Mouse (Mus musculus): Measurements from ENCODE around the gene Nos1ap.

Gene Nos1ap

DNA sequence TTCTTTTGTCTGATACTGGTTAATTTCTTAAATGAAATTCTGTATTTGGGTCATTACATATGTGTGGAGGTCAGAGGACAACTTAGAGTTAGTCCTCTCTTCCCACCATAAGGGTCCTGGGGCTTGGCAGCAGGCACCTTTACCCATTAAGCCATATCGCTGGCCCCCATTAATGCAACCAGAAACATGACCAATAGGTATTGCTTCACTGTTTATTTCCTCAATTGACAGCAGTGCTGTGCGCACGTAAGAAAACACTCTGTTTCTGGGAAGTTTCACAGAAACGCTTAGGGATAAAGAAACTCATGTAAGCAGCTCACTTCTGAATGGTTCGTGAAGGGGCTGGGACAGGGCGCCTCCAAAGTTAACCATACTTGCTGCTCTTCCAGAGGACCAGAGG is 44.4 kb downstream of the Nos1ap start:
- H3K36me3 ChIP-seq (ENCODE audit: control insufficient read depth, insufficient read depth, low read length, poor library complexity, severe bottlenecking): no peaks in the 10 kb centered on the region
- no peaks in the 10 kb centered on the region for H3K27me3 ChIP-seq (ENCODE audit: control insufficient read depth, insufficient read depth, low read length, poor library complexity, severe bottlenecking)
- no peak for DNase-seq (ENCODE audit: low read depth, low spot score)

DNA sequence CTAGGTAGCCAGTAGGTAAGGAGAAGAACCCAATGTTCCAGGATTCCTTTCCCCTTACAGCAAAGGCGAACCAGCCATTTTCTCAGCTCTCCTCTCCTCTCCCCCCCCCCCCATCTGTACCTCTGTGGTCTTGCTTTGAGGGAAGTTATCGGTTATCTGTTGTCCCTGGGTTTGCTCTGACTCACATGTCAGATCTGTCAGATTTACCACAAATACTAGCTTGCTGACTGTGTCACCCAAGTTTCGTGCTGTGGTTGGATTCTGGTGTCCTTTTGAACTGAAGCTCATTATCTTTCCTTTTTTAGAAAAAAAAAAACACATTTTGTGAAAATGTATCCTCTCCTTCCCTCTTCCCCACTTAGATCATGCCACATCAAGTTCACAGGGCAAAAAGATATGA is 50.2 kb downstream of the Nos1ap start:
- Histone ChIP-seq H3K27me3 (ENCODE audit: control insufficient read depth, insufficient read depth, low read length, poor library complexity, severe bottlenecking) (no peaks in the 10 kb centered on the region), H3K36me3 (ENCODE audit: control insufficient read depth, insufficient read depth, low read length, poor library complexity, severe bottlenecking) (no peaks in the 10 kb centered on the region)
- DNase-seq (ENCODE audit: low read depth, low spot score): no peak

DNA sequence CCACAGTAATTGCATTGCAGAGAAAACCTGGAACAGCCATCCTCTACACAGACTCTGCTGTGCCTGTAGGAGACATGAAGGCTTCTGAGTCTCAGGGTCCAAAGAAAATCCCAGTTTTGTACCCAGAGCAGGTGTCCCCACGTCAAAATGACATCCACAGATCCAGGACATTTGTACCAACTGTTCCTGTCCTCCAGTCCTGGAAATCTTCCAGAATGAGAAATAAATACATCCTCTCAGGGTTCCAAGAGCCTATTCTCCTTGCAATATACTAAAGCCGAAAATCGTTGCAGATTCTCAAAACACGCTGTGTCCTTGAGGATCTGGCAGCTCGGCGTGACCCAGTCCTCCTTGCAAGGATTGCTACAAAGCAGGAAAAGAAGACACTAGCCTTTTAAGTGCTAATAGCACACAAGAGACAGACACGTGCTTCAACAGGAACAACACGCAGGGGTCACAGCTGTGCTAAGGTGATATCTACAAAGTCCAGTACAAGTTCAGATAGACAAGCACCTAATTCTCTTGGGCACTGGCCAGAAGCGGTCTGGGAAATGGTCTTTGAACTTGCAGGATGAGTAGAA is 51.1 kb downstream of the Nos1ap start:
- DNase-seq (ENCODE audit: low read depth, low spot score): no peak
- H3K36me3 ChIP-seq (ENCODE audit: control insufficient read depth, insufficient read depth, low read length, poor library complexity, severe bottlenecking): no peaks in the 10 kb centered on the region
- H3K27me3 ChIP-seq (ENCODE audit: control insufficient read depth, insufficient read depth, low read length, poor library complexity, severe bottlenecking): no peaks in the 10 kb centered on the region

DNA sequence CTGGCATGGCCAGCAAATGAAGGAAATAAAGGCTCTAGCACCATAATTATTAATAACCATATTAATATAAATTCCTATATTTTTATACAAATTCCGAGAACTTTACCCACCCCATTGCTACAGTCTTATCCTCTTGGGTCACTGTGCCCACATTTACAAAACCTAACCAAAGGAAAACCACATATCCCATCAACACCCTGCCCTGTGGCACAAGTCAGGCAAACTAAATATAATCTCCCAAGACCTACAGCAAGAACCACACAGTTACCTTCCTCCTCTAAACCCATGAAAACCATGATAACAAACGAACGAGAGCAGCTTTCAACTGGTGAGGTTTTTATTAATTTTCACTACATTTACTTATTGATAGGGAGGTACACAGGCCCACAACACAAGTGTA is 53.3 kb downstream of the Nos1ap start:
- Histone ChIP-seq H3K36me3 (ENCODE audit: control insufficient read depth, insufficient read depth, low read length, poor library complexity, severe bottlenecking) (no peaks in the 10 kb centered on the region), H3K27me3 (ENCODE audit: control insufficient read depth, insufficient read depth, low read length, poor library complexity, severe bottlenecking) (no peaks in the 10 kb centered on the region)
- DNase-seq (ENCODE audit: low read depth, low spot score): no peak

DNA sequence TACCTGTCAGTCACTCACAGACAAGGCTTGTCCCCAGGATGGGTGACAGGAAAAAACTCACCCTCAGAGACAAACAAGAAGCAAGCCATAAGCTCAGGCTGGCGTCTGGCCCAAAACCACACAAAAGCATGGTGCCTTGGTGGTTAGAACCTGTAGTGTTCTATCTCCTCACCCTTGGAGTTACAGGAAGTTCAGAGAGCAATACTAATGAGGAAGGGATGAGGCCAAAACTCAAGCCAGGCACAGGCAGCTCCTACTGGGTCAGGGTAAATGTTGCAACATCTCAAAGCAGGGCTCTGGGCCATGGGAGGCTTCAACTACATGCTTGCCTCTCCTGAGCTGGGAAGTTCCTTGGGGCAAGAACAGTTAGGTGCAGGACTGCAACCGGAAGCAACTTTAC is 54.4 kb downstream of the Nos1ap start:
- Histone ChIP-seq H3K36me3 (ENCODE audit: control insufficient read depth, insufficient read depth, low read length, poor library complexity, severe bottlenecking) (no peaks in the 10 kb centered on the region), H3K27me3 (ENCODE audit: control insufficient read depth, insufficient read depth, low read length, poor library complexity, severe bottlenecking) (no peaks in the 10 kb centered on the region)
- DNase-seq (ENCODE audit: low read depth, low spot score): no peak

DNA sequence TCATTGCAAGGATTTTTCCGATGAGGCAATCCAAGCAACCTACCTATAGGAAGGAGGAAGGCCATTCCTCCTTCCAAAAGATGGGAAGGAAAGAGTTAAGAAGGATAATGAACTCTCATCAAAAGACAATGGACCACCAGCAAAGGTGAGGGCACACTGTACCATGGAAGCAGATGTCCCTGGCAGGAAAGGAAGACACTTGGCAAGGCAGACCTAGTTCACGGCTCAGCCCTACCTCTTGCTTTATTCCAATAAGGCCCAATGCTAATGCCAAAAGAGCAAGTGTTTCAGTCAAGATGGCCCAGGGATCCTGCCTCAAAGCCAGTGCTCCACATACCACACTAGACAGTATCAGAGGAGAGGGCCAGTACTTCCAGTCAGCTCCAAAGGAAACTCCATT is 58.4 kb downstream of the Nos1ap start:
- no peak for DNase-seq (ENCODE audit: low read depth, low spot score)
- Histone ChIP-seq H3K27me3 (ENCODE audit: control insufficient read depth, insufficient read depth, low read length, poor library complexity, severe bottlenecking) (no peaks in the 10 kb centered on the region), H3K36me3 (ENCODE audit: control insufficient read depth, insufficient read depth, low read length, poor library complexity, severe bottlenecking) (no peaks in the 10 kb centered on the region)

DNA sequence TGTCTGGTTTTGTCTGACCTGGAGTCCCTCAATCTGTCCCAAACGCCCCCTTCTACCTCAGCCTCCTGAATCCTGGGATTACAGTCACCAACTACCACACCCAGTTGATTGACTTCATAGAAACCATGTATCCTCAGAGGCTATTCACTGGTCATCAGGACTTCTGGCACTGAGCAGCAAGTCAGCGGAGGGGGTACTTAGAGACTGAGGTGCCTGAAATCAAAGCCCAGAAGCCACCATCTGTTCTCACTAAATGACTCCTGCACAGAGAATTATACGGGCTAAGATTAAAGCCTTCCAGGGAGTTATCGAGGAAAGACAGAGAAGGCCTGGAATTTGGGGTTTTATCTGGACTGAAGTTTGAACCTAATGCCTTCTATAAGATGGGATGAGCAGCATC is 59.2 kb downstream of the Nos1ap start:
- Histone ChIP-seq H3K27me3 (ENCODE audit: control insufficient read depth, insufficient read depth, low read length, poor library complexity, severe bottlenecking) (no peaks in the 10 kb centered on the region), H3K36me3 (ENCODE audit: control insufficient read depth, insufficient read depth, low read length, poor library complexity, severe bottlenecking) (no peaks in the 10 kb centered on the region)
- DNase-seq (ENCODE audit: low read depth, low spot score): no peak

DNA sequence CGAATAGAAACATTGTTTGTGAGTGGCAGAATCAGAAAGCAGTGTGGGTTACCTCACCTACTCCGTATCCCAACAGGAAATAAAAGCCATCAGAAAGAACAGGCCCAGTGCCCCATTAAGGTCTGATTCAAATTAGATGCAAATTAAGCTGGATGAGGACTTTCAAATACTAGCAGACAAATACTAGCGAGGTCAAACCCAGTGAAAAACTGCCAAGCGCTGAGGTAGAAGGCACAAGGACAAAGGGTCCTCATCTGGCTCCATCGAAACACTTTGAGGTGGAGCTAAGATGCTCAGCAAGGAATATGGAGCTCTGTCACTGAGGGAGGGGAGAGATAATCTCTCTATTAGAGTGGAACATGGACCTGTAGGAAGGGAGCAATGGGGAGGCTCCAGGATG is 66.8 kb downstream of the Nos1ap start:
- no peak for DNase-seq (ENCODE audit: low read depth, low spot score)
- Histone ChIP-seq H3K36me3 (ENCODE audit: control insufficient read depth, insufficient read depth, low read length, poor library complexity, severe bottlenecking) (no peaks in the 10 kb centered on the region), H3K27me3 (ENCODE audit: control insufficient read depth, insufficient read depth, low read length, poor library complexity, severe bottlenecking) (no peaks in the 10 kb centered on the region)

DNA sequence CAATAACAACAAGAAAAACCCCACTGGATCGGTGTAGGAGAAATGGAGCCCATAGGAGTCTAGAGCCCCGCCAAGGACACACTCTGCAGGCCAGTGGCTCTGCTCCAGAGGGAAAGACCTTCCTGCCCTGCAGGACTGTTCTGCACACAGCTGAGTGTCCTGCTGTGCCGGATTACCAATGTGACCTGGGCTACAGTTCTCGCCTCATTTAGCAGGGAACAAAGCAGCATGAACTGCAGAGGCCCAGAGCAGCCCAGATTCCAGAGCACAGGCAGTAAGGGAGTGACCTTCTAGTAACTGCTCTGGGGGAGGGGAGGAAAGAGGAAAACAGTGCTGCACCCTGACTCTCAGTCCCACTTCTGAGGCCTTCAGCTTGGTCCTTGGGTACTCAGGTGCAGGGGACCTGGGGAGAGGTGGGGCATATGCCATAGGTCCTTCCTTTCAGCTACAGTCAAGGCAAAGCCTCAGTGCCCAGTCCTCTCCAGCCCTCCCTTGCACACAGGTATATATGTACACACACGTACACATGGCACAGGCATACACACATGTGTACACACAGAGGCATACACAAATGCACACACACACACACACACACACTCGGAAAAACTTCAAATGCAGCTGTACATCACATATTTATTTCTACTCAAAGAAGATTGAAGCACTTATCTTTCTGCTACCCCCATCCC is 68.0 kb downstream of the Nos1ap start:
- Histone ChIP-seq H3K27me3 (ENCODE audit: control insufficient read depth, insufficient read depth, low read length, poor library complexity, severe bottlenecking) (no peaks in the 10 kb centered on the region), H3K36me3 (ENCODE audit: control insufficient read depth, insufficient read depth, low read length, poor library complexity, severe bottlenecking) (no peaks in the 10 kb centered on the region)
- DNase-seq (ENCODE audit: low read depth, low spot score): no peak

DNA sequence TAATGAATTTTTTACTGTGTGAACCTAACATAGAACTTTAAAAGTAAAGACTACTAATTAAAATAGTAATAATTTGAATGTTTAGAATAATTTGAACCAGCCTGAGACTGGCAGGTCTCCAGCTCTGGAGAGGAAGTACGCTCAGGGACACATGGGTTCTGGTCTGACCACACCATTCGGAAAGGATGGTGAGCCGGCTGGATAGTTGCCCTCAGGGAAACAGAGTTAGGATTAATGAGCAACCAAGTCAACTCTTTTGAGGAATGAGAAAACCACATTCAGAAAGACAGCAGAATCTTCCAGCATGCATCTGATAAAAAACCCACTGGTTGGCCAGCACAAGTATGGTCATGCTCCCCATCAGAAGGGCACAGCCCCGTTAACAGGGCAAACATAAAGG is 69.5 kb downstream of the Nos1ap start:
- Histone ChIP-seq H3K27me3 (ENCODE audit: control insufficient read depth, insufficient read depth, low read length, poor library complexity, severe bottlenecking) (no peaks in the 10 kb centered on the region), H3K36me3 (ENCODE audit: control insufficient read depth, insufficient read depth, low read length, poor library complexity, severe bottlenecking) (no peaks in the 10 kb centered on the region)
- no peak for DNase-seq (ENCODE audit: low read depth, low spot score)

DNA sequence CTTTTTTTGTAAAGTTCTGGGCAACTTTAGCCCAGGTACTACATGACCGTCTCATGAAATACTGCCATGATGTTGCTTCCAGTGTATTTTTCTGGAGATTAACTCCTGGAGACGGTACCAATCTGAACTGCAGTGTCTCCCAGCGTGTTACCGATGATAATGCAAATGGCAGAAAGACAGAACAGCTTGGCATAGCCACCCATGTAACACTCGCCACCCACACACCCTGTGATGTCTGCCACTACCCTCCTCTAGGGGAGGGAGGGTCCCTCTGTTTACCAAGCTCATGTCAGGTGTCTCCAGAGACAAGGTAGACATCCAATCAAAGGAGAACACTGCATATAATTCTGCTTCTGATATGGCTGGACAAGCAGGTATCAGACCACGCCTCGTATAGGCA is 70.0 kb downstream of the Nos1ap start:
- H3K27me3 ChIP-seq (ENCODE audit: control insufficient read depth, insufficient read depth, low read length, poor library complexity, severe bottlenecking): no peaks in the 10 kb centered on the region
- DNase-seq (ENCODE audit: low read depth, low spot score): no peak
- H3K36me3 ChIP-seq (ENCODE audit: control insufficient read depth, insufficient read depth, low read length, poor library complexity, severe bottlenecking): no peaks in the 10 kb centered on the region

DNA sequence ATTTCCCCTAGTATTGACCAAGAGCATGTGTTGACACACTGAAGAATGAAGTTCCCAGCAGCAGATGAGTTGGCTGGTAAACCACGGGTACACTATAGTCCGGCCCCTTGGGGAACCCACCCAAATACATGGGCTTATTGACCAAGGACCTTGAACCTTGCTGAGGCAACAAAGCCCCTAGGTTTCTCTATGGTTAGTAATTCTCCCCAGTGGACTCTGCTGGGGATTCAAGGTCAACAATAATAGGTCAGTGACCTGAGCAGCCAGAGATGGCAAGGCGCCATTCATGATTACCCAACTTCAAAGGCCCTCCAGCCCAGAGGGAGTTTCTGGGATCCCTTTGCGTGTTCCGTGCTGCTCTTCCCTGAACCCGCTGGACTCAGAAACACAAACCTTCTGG is 73.5 kb downstream of the Nos1ap start:
- no peaks in the 10 kb centered on the region for H3K36me3 ChIP-seq (ENCODE audit: control insufficient read depth, insufficient read depth, low read length, poor library complexity, severe bottlenecking)
- DNase-seq (ENCODE audit: low read depth, low spot score): no peak
- H3K27me3 ChIP-seq (ENCODE audit: control insufficient read depth, insufficient read depth, low read length, poor library complexity, severe bottlenecking): no peaks in the 10 kb centered on the region

DNA sequence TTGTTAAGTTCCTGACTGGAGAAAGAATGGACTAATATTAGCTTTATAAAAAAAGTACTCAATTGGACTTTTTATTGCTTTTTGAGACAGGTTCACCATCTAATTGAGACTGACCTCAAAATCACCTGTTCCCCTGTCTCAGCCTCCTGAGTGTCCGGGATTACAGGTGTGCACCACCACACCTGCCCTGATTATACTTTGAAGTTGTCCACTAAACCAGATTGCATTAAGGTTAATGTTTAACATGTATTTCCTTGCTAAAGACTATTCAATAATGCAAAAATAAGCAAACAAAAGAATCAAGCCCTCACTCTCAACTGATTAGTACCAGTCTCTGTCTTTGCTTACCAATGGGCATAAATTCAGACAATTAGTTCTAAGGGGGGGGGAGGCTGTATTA is 74.2 kb downstream of the Nos1ap start:
- H3K36me3 ChIP-seq (ENCODE audit: control insufficient read depth, insufficient read depth, low read length, poor library complexity, severe bottlenecking): no peaks in the 10 kb centered on the region
- H3K27me3 ChIP-seq (ENCODE audit: control insufficient read depth, insufficient read depth, low read length, poor library complexity, severe bottlenecking): no peaks in the 10 kb centered on the region
- DNase-seq (ENCODE audit: low read depth, low spot score): no peak

DNA sequence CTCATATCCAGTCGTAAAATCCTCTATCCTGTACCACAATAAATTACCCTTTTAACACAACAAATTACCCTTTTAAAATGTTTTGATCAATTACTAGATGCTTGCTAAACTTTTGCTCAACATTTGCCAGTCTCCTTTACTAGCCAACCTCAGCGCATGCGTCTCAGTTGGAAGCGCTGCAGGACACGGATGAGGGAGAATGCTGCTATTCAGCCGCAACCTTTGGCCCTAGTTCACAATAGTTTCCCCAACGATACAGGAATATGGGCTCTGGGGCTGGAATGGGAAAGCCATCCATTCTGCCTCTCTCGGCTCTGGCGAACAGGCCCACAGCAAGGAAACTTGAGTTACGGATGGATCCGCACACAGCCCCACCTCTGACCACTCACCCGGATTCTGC is 75.4 kb downstream of the Nos1ap start:
- no peaks in the 10 kb centered on the region for H3K36me3 ChIP-seq (ENCODE audit: control insufficient read depth, insufficient read depth, low read length, poor library complexity, severe bottlenecking)
- DNase-seq (ENCODE audit: low read depth, low spot score): no peak

DNA sequence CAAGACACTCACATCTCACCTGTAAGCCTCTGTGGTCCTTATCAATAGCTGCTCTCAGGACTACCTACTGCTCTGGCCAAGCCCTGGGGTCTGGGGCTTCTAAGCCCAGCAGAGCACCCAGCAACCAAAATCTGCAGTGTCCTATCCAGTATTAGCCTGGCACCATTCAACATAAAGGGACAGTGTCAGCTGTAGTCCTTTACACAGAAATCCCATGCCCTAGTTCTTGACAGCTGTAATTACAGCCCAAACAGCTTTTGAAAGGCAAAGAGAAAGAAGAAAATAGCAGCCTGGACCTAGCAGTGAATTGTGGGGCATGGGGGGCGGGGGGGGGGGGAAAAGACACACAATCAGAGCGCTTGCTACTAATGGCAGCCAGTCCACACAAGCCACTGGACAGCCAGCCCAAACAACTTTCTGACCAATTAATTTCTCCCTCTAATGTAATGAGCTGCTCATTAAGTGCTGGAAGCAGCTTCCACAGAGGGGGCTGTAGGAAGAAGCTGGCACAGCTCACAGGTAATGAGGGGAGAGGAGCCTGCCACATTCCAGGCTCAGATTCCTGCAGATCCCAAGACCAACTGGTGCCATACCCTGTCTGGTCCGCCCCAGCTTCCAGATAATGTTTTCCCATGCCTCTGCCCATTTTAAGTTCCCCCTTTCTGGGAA is 77.1 kb downstream of the Nos1ap start:
- DNase-seq (ENCODE audit: low read depth, low spot score): no peak
- Histone ChIP-seq H3K36me3 (ENCODE audit: control insufficient read depth, insufficient read depth, low read length, poor library complexity, severe bottlenecking) (no peaks in the 10 kb centered on the region), H3K27me3 (ENCODE audit: control insufficient read depth, insufficient read depth, low read length, poor library complexity, severe bottlenecking) (no peaks in the 10 kb centered on the region)

More for the DNA sequence above, 75.4 kb downstream of the Nos1ap start:
- H3K27me3 ChIP-seq (ENCODE audit: control insufficient read depth, insufficient read depth, low read length, poor library complexity, severe bottlenecking): no peaks in the 10 kb centered on the region

All from splenic B cell, adult 2 months (primary cell).